Mouse (Mus musculus) right cerebral cortex, adult 2 months (tissue): ENCODE measurements at regions not wholly inside any gene's neighbourhood (a gene's known extent, or its start where the extent isn't known, plus 50 kb on each side); places are given as distances from the start of the nearest gene placed in this dataset.
A peak's percentile ranks its signal among the peaks of the same experiment; 100 is the strongest.

Experiments
- DNase-seq, 2 experiments: peaks; one replicate each; pipeline ENCODE4 v3.0.0; 2021 to 2022; ENCODE audit warnings: low spot score in 2 of 2

DNA sequence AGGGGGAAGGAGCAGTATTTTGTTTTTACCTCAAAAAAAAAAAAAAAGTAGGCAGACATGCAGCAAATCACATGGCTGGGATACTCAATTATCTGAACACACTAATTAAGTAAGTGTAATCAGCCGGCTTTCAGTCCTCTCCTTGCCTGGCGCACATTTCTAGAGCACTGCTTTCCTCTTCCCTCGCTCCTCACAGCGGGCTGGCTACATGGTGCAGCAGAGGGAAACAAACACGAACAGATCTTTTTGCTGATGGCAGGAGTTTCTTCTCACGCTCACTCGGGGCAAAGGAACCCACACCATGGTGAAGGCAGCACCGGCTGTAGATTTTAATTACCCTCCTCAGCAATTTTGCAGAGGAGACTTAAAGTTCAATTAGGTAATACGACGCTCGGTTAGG lies 169.7 kb upstream of the Azi2 start:
- DNase-seq: peak in 1 of 2 experiments; percentile 9

- no peak for DNase-seq
Measured at GRCm38 (mm10) chr9:117863944-117864343, 176.4 kb upstream of the Azi2 start.

GRCm38 (mm10) chr9:117863318-117863717 lies 177.0 kb upstream of the Azi2 start:
- DNase-seq: no peak

GRCm38 (mm10) chr9:117859580-117860045 lies 180.7 kb upstream of the Azi2 start:
- DNase-seq: no peak

GRCm38 (mm10) chr9:117843531-117843930 lies 196.8 kb upstream of the Azi2 start:
- DNase-seq: no peak

DNA sequence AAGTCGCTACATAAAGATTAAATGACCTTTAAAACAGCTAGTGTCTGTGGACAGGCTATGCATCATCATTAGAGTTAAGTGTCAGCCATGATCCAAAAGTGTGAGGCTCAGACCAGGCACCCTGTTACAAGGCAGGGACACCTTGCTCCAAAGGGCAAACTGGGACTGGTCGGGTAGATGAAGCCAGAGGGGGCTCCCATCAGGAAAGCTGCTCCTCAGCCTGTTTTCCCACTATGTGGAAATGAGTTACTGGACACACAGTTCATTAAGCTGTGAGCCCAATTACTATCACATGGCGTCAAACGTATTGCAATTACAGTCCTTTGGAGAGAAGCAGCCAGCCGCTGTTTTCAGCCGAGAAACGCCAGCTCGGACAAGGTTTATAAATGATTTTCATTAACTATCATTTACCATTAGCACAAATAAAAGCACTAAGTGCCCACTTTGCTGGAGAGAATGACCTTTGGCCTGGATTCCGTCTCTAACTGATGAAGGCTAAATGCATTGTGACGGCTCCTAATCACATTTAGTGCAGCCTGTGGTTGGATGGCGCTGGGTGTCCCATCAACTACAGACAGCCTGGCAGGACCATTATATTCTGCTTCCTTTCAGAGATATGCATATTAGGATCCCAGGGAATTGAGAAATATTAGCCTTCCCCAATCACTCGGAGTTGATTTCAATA lies 203.5 kb upstream of the Azi2 start:
- no peak for DNase-seq

GRCm38 (mm10) chr9:117833586-117833985 lies 203.9 kb upstream of the Rbms3 start:
- DNase-seq: no peak

DNA sequence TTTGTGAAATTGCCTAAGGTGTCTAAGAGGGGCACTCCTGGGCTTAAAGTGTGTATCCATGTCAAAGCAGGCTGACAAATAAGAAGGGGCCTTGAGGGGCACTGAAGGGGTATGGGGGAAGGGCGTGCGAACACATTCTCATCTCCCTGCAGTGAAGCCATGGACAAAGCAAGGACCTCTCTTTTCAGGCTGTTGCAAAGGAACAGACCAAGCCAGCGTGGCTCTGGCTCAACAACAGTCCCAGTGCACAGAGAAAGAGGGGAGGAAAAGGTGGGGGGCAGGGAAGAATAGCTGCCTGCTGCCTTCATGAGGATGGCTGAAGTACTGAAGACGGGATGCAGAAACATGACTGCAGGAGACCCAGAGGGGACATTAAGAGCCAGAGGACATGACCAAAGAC lies 184.9 kb upstream of the Rbms3 start:
- DNase-seq: no peak

GRCm38 (mm10) chr9:117813216-117813615 lies 183.5 kb upstream of the Rbms3 start:
- DNase-seq: no peak

DNA sequence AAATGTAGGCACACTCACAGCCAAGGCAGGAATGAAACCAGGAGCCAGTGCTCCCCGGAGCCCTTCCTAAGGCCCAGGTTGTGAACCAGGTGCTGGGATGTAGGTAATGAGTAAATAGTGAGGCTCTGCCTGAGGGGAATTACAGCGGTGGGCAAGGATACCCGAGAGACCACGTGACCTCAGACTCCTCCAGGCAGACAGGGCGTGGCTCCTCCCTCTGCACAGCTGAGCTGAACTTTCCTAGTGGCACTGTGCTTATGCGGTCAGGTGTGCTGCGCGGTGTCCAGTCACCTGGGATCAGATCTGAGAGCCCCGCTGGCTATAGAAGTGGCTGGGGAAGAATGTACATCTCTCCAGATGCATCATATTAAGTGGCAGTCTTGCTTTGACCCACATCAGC lies 176.1 kb upstream of the Rbms3 start:
- no peak for DNase-seq

DNA sequence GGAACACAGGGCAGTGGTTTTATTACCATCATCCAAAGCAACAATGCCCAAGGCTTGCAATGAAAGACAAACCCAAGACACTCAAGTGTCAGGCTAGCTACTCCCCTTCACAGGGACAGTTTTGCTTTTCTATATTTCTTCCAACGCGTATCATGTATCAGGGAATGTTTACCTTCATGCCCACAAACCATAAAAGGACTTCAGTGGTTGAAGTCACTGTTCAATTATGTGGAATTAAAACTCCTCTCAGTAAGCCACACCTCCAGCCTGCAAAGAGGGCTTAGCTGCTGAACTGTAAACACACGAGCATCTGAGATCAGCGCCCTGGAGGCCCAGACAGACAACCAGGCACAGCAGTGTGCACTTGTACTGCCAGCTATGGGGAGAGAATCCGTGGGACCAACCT lies 154.5 kb upstream of the Rbms3 start:
- DNase-seq: no peak

GRCm38 (mm10) chr9:117754651-117755050 lies 124.9 kb upstream of the Rbms3 start:
- no peak for DNase-seq

DNA sequence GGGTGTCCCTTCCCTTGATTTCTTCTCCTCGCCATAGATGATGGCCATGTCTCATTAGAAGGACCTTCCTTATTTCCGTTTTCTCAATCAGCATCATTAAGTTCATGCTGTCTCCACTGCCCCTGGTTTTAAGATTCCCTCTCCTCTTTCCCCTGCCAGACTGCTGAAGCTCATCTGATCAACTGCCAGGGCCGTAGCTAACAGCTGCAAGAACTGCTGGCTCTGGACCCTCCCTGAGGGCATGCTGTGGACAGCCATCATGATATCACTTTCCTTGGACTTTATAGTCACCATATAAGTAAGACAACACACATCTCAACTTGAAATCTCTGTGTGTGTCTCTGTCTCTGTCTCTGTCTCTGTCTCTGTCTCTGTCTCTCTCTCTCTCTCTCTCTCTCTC lies 123.8 kb upstream of the Rbms3 start:
- no peak for DNase-seq

- no peak for DNase-seq
Measured at GRCm38 (mm10) chr9:117744906-117745305, 115.2 kb upstream of the Rbms3 start.

DNA sequence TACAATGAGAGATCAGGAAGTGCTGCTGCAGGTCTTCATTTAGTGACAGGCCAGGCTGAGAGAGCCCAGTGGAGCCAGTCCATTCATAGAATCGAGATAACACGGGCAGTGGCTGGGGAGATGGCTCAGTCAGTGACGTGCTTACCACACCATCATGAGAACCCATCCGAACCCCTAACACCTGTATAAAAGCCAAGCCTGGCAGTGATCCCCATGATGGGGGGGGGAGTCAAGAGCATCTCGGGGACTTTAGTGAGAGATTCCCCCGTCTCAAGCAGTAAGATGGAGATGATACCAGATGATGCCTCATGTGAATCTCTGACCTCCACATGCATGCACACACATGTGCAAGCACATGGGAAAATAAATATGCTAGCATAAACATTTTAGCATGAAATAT lies 99.7 kb upstream of the Rbms3 start:
- no peak for DNase-seq

DNA sequence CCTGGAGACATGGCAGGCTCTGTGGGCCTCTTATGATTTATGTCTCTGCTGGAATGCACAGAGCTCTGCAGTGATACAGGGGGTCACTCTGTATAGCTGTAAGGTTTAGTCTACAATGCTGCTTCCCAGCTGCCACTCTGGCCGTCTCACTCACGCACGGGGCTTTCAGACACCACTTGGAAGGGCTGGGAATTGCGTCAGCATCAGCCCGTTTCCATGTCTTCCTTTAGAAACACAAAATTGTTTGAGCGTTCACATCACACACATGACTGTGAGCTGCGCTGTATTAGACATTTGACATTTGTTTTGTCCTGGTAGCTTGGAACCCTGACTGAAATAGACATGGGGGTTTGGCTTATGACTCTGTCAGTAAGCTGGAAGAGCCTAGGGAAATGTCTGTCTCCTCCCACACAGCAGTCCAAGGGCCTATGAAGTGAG lies 90.5 kb upstream of the Rbms3 start:
- no peak for DNase-seq

DNA sequence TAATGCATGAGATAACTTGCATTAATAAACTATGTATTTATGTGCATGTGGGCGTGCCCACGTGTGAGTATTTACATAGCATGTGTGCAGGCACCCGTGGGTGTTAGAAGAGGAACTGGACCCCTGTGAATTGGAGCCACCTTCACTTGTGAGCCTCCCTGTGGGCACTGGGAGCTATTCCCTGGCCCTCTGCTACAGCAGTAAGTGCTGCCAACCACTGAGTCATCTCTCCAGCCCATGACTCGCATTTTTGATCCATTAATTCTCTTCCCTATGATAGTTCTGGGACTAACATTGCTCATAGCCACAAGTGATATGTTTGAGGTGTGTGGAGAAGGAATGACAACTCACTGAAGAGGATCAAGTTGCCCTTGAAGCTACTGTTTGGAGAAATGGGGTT lies 87.6 kb upstream of the Rbms3 start:
- peak in 1 of 2 experiments; percentile 6 for DNase-seq

DNA sequence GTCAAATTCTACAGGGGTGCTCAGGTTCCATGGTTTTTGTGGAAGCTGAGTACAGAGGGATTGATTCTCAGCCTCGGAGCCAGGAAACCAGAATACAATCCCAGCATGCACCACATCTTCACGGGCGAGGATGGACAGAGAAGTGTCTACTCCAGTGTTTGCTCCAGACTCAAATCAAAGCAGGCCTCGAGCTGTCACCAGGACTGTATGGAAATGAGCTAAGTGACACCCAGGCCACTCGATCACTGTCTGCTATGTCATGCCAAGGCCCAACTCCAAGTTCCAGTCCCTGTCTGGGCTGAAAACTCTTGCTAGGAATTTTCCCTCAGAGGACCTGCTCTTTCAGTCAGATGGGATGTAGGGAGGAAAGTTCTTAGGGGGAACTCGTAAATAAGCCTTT lies 86.8 kb upstream of the Rbms3 start:
- no peak for DNase-seq

DNA sequence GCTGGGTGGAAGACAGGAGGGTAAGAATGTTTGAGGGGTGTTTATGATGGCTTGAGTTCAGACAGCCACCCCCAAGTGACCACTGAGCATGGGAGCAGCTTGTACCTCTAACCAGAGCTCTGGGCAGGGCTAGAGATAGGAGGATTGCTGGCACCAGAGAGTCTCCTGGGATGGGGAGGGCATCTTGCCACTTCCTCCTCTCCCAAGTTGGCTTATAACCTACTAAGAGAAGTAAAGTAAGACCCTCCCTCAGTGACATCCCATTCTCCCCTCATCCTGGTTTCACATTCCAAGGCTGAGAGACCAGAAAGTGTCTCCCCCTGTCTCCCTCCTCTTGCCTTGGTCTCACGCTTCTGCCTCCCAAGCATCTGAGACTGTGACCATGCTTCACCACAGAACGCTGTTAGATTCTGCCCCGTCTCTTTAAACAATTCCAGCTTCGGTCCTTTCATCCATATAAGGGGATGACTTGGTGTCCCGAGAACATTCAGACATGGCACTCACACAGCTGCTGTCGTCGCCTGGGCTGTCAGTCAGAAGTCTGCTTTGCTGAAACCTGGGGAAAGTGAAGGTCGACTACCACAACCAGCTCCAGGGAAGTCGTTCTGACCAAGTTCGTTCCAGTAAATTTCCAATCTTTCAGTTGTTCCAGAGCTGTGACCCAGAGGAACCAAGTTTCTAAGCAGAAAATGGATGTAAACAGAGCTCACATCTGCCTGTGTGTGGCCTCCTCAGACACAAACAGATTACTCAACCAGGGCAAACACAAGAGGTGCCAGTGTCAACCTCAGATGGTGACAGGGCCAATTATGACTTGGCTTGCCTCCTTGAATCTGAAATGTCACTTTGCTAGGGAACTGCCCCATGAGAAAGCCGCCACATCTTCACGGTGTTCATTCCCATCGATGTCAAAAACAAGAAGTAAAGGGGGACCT lies 85.3 kb upstream of the Rbms3 start:
- no peak for DNase-seq

DNA sequence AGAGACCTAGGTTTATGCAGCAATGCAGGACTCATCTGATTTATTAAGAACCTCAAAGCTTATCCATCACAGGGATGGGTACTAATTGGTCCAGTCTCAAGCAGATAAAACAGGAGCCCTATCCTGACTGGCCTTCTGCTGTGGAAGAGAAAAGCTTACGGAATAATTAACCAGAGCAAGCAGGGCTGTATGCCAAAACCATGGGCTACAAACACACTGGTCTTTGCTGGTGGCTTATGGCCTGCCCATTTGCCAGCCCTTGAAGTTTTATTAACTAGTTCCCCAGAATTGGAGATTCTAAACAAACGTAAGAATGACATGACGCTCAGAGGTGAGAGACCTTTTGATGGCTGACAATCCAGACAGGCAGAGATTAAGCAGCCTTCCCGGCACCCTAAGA lies 83.4 kb upstream of the Rbms3 start:
- DNase-seq: no peak

- no peak for DNase-seq
Measured at GRCm38 (mm10) chr9:117711793-117712192, 82.1 kb upstream of the Rbms3 start.

DNA sequence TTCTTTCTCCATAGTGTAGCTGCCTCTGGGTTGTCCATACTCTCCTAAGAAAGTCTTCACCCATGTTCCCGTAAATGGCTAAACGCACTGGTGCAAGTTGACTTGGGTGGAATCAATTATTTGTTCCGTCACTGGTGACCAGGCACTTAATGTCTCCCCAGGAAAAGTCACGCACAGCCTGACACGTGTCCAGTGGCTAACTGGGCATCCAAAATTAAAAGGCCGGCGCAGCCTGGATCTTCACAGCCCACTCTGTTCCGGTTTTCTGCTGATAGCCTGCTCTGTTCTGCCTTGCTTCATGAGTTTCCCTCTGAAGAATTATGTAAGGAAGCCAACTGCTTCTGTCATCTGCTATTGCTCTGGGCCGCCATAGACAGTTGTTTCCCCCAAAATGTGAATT lies 81.3 kb upstream of the Rbms3 start:
- no peak for DNase-seq

DNA sequence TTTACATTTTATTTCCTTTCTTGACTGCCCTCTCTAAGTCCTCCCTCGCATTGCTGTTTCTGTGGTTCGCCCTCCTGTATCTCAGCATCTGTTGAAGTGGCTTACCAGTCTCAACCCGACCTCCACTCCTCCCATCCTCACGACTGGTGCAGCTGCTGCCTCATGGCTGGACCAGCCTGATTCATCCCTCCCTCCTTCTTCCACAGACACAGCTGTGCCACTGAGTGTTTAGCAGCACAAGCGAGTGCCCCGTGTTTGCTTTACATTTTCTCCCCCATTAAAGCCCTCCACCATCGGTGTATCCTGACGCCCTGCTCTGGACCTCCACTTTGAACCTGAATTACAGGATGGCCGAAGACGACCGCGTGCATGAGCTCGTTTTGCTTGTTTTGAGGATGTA lies 80.0 kb upstream of the Rbms3 start:
- DNase-seq: no peak
